Mouse (Mus musculus): ENCODE measurements around the gene Apbb2.

DNA sequence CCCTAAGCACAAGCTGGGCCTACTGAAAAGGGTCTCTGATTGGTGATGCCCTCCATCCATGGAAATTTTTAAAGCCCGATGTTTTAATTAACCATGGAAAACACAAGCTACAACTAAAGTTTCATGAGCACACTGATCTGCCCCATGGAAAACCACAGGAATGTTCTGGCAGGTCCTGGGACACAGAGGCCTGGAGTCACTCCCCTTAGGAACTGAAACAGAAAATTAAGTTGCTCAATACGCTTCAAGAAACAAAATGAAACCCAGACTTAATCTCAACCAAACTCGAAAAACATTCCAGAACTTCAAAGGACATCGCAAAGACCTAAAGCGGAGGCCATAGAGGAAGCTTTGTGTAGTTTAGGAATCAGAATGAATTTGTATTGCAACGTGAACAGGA is 74.8 kb downstream of the Apbb2 start:
- TF ChIP-seq POLR2A (IDR thresholded peaks at IDR 0.05; ENCODE audit: low read depth, low read length), result no peak
- no peak for TF ChIP-seq CTCF (IDR thresholded peaks at IDR 0.05; ENCODE audit: borderline replicate concordance, insufficient read depth, low read length)

Measured in embryonic fibroblast, embryonic 13.5 days (primary cell).